Mouse (Mus musculus): Measurements from ENCODE around the gene Fam171a2.

The Fam171a2 gene

DNA sequence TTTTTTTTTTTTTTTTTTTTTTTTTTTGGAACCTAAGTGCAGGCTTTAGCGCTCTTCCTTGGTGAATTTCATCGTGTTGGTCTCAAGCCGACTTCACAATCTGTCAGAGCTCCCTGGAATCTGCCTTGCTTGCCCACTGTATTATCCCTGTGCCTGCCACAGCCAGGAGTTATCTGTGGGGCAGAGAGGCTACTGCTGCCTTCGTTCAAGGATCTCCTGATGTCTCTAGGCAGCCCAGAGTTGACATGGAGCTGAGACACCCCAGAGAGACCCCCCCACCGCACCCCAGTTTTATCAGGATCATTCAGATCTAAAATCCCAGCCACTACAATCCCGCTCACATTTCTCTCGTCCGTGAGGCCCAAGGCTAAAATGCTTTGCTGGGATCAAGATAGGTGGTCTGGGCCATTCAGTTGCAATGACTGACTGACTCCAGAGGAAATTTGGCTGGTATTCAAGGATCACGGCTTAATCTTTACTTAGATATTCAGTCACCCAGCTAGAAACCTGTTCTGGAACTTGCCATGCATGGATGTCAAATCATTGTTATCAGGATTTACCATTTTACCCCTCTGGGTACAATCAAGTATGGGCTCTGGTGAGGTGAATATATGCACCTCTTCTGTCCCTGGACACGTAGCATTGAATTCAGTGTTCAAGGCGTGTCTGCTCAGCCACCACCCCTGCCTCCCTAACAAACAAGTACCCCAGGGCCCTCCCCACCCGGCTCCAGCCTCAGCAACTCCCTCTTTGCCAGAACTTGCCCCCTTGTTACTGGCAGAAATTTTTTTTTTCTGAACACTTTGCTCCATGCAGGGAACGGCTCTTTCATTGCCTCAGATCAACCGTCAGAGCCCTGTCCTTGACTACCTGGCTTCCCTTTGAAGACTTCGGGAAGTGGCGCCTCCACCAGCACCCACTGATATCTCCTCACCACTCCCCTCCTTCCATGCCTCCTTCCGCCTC lies 1.8 kb upstream of the Fam171a2 start:
- DNase-seq, result no peak

DNA sequence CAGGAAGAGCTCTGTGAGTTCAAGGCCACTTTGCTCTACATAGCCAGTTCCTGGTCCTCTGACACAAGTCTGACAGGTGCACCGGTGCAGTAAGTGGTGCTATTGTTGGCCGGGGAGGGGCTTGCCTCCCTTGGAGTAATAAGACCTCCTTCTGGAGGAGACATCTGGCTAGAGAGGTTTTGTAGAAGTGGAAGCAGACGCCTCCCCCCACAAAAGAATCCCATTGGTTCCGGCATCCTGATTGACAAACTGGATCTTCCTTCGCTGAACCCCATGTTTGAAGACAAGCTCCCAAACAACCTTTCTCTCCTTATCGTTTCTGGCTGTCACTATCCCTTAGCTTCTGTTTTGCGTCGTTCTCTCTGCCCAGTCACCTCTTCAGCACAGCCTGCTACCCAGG lies 845 bp upstream of the Fam171a2 start:
- no peak for DNase-seq

DNA sequence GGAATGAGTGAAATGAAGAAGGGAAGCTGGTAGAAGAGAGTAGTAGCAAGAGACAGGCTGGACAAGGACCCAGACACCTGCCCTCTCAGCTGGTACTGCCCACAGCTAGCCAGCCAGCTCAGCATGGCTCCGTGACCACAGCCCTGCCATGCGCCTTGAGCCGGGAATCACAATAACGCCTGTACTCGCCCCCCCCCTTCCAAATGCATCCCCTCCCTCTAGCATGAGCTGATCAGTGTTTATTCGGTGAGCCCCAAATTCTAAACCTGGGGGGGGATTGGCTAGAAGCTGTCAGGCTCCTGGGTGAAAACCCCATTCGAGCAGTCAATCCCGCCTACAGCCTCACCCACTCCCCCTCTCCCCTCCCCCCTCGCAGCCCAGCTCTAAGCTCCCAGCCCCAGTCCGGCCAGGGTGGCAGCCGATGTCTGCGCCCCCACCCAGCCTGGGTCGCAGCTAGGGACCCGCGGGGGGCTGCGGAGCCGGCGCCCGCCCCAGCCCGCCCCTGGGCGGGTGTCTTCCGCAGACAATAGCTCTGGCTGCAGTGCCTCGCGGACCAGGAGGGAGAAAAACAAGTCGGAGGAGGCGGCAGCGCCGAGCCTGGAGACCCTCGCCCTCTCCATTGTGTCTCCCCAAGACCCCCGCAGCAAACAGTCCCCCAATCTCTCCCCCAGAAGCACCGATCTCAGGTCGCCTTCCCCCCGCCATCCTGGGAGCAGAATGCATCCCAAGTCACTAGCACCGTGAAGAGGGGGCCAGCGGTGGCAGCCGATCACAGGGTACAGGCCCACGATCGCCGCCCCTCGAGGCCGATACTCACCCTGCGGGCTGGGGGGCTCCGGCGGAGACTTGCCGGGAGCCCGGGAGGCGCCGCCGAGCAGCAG lies 661 bp downstream of the Fam171a2 start:
- DNase-seq, result no peak

DNA sequence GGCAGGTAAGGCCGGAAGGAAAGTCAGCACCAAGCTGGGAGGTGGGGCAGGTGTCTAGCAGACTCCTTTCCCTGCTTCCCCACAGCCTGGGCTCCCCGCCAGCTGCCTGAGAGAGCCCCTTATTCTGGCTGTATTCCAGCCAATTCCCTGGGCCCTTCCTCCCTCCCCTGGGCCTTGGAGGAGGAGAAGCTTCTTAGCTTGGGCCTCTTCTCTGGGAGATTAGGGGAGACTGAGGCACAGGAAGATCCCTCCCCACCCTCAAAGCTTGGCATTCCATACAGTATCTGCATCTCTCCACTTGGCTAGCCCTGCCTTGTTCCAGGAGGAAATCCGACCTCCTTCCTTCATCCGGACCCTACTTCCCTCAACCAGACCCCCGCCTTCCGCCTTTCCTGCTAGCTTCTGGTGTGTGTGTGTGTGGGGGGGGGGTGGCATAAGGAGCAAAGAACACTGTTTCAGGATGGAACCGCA lies 1.6 kb downstream of the Fam171a2 start:
- no peak for DNase-seq

DNA sequence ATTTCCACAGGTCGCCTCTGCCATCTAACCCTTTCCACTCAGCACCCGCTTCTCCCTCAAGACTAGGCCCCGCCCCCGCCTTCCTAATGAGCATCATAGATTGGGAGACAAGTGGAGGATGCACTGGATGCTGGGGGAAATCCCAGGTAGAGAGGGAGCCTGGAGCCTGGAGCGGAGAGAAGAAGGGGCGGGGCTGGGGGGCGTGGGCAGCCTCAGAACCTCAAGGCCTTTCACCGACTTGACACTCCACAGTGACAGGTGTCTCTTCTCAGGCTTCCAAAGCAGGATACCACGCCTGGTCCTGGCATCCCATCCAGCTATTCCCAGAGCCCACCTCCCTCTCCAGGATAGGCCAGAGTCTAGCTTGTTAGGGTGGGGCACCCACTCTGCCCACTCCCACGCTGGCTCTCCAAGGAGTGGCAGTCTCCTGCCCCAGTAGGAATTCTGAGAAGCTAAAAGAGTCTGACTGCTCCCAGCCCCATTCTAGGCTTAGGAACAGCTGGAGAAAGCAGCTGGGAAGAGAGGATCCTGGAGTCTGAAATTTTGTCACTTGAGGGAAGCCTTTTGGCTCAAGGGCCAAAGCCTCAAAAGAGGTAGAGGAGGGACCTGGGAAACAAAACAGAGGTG lies 2.1 kb downstream of the Fam171a2 start:
- no peak for DNase-seq

DNA sequence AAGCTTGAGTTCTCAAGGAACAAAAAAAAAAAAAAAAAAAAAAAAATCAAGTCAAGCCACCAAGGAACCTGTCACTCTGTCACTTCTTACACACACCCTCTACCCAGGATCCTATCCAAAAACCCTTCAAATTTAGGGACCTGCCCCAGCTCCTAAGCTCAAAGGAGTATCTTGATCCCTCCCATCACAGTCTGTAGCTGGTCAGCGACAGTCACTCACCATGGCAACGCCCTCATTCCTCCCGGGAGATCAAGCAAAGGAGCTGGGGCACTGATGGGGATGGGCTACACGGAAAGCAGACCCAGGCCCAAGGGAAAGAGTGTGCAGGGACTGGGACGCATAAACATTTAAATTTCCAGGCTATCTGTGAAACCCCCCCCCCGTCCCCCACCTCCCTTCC lies 2.7 kb downstream of the Fam171a2 start:
- no peak for DNase-seq

DNA sequence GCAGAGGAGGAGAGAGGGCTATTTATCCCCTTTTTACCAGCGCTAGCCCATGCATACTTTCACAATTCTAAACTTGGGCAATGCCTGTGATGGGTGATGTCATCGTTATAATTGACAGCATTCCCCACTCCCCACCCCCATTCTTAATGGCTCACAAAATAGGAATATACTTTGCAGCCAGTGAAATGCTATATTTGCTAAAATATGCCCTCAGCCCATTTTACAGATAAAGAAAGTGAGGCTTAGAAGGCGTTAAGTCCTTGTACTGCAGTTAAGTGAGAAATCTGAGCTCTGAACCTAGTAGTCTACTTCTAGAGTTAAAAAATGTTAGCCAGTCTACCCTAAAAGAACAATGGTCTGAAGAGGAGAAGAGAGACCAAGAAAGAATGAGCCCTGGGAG lies 3.2 kb downstream of the Fam171a2 start:
- no peak for DNase-seq

DNA sequence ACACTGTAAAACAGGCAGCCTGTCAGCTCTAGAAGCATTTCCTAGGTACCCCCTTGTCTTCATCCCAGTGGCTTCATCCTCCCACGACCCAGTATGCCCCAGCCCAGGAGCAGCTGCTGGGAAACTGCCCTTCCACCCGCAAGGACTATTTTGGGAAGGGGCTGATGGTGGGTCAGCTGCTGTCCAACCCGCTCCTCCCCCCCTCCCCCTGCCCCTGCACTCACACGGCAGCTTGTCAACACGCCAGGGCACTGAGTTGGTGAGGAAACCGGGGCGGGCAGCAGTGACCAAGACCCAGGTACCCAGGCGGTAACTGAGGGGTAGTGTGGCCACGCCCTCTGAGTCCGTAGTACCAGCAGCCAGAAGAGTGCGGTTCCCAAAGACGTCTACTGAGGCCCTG lies 3.7 kb downstream of the Fam171a2 start:
- DNase-seq, result no peak

DNA sequence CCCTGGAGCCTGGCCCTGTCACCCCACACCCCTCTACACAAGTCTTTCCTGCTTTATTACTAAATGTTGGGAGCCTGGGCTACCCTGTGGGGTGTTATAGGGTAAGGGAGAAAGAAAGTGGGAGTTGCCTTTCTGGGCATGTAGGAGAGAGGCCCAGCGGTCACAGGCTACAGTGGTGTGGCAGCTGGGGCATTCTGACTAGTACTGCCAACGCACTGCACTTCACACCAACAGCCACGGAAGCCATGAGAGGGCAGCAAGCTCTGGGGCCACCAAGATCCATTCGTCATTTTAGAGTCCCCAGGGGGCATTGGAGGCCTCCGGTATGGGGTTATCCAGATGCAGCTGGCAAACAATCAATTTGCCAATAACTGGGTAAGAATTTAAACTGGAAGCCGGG lies 5.4 kb downstream of the Fam171a2 start:
- DNase-seq, result no peak

DNA sequence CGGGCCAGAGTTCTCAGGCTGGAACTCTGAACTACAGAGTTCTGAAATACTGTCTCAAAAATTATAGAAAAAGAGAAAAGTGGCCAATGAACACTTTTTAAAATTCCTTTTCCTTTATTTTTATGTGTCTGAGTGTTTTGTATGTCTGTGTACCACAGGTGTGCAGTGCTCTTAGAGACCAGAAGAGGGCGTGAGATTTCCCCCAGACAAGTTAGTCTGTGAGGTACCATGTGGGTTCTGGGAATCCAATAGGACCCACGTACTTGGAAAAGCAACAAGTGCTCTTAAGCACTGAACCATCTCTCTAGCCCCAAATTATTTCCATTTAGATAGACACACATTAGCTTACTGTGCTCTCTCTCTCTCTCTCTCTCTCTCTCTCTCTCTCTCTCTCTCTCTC lies 6.0 kb downstream of the Fam171a2 start:
- no peak for DNase-seq

DNA sequence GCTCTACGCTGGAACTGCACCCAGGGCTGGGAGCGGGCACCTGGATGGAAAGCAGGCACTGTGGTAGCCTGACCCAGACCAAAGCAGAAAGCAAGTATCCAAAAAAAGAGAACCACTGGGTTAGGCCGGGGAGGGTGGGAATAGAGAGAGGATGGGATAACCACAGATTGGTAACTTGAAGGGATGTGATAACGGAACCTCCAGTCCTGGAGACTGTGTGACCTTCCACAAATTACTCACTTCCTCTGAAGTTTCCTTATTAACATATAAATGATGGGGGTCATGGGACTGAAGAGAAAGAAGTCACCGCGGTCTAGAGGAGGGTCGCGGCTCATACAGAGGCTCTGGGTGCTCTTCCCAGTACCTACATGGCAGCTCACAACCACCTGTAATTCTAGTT lies 7.2 kb downstream of the Fam171a2 start:
- no peak for DNase-seq

DNA sequence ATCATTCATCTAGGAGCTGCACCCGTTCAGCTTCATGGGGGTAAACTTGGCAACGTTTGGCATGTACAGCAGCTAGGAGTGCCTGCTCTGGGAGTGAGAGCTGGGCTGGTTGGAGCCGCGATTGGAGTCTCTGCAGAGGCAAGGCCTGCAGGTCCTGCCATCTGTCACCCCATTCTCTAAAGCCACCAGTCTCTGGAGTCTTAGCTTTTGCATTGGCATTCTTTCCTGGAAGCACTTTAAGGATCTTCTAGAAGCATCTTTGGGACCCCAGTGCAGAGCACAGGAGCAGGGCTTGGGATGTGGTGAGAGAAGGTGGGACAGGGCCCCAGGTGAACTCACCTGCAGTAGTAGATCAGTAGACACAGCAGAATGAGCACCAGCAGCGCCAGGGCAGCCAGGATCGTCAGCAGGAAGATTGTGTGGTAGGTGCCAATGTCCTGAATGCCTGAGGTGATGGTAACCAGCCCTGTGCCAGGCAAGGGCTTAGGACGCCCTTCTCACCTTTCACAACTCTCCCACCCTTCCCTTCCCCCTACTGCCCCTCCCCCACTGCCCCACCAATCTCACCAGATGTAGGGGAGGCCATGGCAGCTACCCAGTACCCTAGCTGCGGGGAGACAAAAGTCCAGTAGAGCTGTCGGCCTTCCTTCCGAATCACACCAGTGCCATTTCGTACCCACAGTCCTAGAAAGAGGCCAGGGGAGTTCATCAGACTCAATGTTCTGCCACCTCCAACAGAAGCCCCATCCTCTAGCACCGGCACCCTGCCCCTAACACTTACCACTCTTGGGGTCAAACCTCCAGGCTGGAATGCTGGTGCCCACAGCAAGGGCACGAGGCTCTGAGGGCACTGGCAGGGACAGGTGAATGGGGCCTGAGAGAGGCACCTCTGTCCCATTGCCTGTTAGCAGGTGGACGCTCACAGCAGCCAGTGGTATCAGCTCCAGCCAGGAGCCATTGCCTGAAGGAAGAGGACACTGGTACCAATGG lies 8.1 kb downstream of the Fam171a2 start:
- no peak for DNase-seq

DNA sequence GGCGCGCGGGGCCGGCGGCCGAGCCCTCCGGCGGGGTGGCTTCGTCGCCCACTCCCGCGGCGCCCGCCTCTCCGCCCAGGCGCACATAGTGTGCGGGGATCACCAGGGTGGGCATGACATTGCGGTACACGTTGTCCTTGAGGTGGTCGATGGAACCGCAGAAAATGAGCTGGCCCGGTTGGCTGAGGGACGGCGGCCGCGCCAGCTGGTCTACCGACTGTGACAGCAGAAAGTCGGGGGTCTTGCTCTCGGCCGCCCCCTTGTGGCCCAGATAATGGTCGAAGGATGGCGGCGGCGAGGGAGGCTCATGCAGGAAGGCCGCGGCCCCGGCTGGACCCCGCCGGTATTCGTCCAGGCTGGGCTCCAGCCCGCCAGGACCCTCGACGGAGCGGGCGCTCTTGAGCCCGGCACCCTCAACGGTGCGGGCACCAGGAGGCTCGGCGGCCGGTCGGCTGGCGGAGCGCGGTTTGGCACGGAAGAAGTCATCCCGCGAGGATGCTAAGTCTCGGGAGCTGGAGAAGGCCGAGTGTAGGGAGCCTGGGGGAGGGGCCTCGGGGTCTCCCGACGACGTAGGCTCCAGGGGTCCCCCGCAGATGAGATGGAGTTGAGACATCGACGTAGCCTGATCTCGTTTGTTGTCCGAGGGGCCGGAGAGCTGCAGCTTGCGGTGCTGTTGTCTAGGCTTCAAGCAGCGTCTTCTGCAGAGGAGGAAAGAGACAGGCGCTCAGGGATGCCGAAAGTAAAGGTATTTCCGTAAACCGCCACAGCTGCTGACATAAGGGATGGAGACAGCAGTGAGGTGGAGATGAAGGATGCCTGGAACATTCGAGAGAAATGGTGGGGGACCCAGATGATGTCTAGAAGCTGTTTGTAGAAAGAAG lies 9.0 kb downstream of the Fam171a2 start:
- peak; percentile 68 to 69 for DNase-seq

DNA sequence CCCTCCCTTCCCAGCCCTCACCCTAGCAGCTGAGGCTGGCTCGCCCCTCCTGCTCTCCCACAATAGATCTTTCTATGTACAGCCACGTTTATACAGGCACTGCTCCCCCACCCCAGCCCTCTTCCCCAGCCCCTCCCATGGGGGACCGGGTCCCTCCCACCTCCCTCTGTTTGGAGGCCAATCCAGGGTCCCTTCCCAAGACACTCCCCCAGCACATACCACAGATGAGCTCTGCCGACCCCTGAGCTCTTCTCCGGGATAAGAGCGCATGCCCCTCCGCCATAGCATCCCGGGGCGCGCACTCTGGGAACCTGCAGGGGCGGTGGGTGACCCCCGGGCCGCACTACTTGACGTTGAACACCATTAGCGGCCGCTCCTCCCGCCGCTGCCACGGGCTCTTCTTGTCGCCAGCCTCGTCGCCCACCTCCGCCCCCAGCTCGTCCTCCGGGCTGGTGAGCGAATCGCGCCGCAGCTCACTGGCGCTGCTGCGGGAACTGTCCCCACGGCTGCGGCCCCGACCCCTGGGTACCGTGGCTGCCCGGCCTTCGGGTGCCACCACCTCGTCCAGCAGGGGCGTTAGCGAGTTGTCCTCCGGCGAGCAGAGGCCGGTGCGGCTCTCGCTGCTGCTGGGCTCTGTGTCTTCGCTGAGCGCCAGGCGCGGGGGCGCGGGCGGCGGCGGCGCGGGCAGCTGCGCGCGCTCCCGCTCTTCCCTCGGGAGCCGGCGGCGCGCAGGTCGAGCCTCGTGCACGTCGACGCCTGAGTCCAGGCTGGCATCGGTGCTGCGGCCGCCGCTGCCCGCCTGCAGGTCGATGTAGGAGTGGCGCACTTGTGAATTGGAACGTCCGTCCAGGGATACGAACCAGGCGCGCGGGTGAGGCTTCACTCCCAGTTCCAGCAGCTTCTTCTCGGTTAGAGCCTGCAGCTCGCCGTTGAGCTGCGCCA lies 10.1 kb downstream of the Fam171a2 start:
- no peak for DNase-seq

DNA sequence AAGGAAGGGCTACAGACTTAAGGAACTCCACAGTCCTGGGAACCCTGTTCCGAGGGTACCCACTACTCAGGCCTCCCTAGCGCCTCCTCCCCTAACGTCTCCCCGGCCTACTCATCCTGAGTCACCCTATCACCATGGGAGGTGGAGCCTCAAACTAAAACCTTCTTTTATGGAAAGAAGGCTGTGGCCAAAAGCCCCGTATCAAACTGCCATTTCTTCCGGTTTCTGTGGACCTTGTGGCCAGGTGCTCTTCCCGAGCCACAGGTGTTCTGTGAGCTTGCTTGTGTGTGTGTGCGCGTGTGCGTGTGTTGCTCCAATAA lies 11.1 kb downstream of the Fam171a2 start:
- DNase-seq, result no peak

DNA sequence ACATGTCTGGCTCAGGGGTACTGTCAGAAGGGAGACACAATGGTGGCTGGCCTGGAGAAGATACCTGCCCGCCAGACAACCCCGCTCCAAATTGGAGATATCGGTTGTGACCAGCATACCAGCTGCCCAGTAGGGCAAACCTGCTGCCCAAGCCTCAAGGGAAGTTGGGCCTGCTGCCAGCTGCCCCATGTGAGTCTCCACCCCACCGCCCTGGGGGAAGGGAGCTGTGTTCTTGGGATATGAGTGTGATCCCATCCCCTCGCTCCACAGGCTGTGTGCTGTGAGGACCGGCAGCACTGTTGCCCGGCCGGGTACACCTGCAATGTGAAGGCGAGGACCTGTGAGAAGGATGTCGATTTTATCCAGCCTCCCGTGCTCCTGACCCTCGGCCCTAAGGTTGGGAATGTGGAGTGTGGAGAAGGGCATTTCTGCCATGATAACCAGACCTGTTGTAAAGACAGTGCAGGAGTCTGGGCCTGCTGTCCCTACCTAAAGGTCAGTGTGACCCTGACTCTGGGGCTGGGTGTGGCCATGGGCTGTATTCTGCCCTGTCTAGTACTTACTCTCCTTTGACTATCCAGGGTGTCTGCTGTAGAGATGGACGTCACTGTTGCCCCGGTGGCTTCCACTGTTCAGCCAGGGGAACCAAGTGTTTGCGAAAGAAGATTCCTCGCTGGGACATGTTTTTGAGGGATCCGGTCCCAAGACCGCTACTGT lies 11.6 kb downstream of the Fam171a2 start:
- DNase-seq, result no peak

DNA sequence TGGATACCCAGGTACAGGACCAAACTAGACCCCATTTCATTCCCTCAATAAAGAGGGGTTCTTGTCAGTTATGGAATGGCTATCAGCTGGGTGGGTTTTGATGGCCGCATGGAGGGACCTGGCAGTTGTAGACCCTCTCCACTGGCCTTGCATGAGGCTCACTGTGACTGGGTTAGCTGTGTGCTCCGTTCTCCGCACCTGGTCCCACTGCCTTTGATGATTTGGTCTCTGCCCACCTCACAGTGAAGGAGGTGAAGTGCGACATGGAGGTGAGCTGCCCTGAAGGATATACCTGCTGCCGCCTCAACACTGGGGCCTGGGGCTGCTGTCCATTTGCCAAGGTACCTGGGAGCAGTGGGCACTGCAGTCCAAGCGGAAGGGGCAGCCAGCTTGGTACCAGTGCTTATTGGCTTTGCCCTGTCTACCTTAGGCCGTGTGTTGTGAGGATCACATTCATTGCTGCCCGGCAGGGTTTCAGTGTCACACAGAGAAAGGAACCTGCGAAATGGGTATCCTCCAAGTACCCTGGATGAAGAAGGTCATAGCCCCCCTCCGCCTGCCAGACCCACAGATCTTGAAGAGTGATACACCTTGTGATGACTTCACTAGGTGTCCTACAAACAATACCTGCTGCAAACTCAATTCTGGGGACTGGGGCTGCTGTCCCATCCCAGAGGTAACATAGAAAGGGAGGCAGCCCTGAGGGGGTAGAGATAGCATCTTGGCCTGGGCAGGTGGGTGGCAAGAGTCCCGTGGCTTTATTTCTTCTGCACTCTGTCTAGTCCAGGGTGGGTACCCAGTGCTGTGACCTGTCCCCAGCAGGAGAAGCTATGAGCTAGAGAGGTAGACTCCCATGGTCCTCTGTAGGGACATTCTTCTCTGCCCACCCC lies 12.4 kb downstream of the Fam171a2 start:
- DNase-seq, result no peak

DNA sequence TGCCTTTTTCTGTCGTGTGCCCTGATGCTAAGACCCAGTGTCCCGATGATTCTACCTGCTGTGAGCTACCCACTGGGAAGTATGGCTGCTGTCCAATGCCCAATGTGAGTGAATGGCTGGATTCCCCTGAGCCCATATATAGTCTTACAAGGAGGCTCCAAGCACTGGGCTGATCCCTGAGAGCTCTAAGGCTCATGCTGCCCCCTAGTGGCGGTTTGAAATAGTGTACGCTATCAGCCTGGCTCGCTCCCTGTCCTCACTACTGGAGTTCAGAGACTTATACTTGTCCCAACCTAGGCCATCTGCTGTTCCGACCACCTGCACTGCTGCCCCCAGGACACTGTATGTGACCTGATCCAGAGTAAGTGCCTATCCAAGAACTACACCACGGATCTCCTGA lies 13.1 kb downstream of the Fam171a2 start:
- peak; percentile 70 to 78 for DNase-seq

Data from thymus, postnatal 36 days (tissue).